Mouse (Mus musculus) 416B (cell line): Measurements from ENCODE around the gene Fto.

Experiments
- DNase-seq: peaks from one replicate; pipeline ENCODE4 v3.0.0; 2011; ENCODE audit warnings: low read depth

The Fto gene

GRCm38 (mm10) chr8:91615196-91615595, 301.9 kb downstream of the Fto start:
- DNase-seq = no peak

DNA sequence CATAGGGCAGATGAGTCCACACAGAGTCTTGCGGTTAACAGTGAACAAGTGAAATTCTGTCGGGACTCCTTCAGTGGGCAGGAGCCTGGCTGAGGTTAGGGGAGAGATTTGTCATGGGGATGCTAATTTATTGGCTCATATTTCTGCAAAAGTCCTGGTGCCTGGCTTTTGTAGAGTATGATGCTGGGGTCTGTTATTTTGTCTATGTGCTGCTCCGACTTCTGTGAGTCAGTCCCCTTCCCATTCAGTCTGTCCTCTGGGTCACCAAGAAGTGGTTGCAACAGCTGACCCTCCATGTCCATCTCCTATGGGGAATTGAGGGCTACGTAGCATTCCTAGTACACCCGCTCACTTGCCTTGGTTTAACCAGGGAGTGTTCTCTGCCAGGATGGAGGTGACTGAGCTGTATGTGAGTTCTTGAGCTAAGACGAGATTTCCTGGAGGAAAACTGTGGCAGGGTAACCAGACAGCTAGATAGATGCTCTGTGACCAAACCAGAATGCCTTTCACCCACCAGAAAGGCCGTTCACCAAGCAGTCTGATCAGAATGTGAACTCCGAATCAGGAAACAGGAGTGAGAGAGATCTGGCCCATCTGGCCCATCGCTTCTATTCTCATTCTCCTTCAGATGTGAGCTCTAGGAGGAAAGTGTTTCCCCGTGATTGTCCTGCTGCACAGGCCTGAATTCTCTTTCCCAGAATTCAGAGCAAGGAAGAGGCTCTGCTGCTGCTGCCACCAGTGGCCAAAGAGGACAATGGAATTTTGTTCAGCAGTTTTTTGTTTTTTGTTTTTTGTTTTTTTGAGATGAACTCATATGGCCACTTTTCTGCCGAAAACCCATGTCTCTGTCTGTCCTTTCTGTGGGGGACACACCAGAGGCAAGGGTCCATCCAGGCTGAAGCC, 302.7 kb downstream of the Fto start:
- no peak for DNase-seq

- no peak for DNase-seq
Observed at GRCm38 (mm10) chr8:91617772-91618171, 304.4 kb downstream of the Fto start.

GRCm38 (mm10) chr8:91622757-91623156, 309.4 kb downstream of the Fto start:
- DNase-seq = no peak

- DNase-seq = no peak
Observed at GRCm38 (mm10) chr8:91625686-91626558, 312.6 kb downstream of the Fto start.

DNA sequence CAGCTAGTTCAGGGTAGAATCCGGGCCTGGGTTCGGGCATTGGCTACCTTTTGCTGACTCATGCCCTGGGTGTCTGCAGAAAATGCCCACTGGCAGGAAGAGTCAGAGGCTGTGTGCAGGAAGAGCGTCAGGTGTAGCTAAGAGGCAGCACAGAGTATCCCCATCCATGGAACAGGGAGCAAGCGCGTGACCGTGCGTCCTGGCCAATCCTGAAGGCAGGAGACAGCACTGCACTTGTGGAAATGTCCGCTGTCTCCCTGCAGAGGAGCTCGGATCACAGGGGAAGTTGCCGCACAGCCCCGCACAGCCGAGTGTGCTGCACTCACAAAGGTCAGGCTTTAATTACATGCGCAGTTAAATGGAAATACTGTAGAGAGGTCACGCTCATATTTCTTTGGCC, 316.3 kb downstream of the Fto start:
- no peak for DNase-seq

- DNase-seq = no peak
Observed at GRCm38 (mm10) chr8:91630320-91631033, 317.2 kb downstream of the Fto start.

DNA sequence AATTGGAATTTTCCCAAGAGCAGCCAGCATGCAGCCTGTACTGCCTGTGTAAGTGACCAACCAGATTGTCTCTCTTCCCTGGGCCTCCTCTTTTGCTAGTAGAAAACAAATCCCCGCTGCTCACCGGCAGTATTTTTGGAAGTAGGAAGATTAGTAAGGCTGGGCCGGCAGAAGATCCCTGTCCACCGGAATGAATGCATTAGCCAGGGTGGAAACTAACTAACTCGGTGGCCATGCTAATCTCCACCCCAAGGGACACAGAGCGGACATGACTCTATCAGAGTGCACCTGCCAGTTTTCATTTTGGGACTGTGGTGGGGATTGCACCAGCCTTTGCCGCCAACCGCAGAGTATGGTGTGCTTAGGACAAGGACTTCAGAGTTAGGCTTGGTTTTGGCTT, 319.1 kb downstream of the Fto start:
- no peak for DNase-seq

DNA sequence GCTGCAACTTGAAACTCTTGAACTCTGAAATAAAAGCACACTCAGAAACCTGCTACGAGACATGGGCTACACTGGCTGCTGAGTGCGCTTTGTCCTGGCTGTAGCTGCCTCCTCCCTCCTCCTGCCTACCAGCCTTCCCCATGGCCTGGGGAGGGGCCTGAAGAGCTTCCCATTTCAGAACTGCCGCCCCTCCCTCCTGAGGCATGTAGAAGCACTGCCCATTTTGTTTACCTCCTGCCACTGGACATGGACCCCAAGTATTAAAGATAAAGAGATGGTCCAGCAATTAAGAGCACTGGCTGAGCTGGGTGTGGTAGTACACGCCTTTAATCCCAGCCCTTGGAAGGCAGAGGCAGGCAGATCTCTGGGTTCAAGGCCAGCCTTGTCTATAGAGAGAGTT, 322.1 kb downstream of the Fto start:
- no peak for DNase-seq

DNA sequence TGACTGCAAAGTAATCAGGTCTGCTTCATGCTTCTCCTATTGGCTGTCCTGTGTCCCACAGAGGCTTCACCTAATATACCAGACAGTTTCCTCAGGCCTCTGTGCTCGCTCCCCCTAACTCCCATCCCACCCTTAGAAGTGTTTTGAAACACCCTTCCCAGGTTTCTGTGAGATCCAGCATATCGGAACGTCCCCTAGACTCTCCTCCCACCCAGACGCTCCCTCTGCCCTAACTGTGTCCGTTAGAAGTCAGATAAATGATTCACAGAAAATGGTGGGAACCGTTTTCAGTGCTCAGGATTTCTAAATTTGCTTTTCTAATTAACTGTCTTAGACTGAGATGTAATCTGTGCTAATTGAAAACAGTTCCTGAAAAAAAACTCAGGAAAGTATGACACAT, 323.6 kb downstream of the Fto start:
- no peak for DNase-seq

DNA sequence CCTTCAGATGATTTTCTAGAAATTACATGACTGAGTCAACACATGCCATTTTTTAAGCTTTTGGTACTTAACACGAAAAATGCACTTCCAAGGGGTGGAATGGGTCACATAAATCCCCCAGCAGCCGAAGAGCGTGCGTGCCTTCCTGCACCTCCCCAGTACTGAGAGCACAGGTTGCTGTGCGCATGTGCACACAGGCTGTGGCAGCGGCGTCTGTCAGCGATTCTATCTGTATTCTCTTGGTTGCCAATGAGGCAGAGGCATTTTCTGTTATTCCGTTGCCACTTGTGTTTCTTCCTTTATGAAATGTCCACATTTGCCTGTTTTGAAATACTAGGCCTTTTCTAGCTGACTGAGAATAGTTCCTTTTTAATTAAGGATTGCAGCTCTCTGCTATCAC, 324.4 kb downstream of the Fto start:
- DNase-seq = no peak

- DNase-seq = no peak
Observed at GRCm38 (mm10) chr8:91638256-91638655, 324.9 kb downstream of the Fto start.

DNA sequence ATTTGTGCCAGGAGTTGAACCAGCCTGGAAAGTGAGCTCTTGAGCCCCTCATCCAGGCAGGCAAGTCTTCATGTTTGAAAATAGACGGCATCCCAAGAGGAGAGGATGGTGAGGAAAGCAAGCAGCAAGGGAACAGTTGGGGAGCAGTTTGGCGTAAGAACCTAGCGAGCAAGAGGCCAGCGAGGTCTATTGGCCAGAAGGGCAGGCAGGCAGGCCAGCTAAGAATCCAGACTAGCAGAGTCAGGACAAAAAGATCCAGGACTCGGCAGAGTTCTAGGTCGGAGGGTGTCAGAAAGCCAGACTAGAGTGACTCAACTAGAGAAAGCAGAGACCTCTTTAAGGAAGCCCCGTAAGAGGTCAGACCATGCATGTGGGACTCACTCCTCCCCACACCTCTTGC, 327.1 kb downstream of the Fto start:
- DNase-seq = no peak

DNA sequence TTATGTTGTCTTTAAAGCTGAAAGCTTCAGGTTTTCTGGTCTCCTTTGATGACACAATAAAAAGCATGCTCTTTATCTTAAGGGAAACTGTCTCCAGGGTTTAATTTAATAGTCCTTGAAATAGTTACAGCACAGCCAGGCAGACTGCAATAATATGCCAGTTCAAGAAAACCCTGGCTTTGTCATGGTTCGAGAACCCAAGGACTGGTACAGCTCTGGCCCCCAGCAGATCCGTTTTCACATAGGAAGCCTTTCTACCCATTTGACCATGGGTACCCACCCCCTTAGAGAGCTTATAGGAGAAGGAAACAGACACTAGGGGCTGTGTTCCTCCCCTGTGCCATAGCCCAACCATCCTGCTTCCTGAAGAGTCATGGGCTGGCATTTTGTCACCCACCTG, 332.2 kb downstream of the Fto start:
- DNase-seq = no peak

- no peak for DNase-seq
Observed at GRCm38 (mm10) chr8:91647959-91648358, 334.6 kb downstream of the Fto start.

DNA sequence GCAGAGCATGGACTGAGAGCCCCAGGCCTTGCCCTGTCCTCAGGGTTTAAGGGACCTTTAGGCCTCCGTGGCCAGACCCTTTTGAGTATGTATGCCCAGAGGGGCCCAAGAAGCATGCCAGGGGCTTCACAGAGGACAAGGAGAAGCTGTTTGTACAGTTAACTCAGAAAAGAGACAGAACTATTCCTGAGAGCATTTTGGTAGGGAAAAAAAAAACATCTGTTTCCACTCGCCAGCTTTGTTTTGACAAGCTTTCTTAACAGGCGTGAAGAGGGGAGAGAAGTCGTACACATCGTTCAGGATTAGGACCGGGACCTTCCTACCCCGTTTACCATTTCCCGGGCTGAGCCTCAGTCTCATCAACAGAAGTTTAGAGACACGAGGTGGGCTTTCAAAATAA, 335.5 kb downstream of the Fto start:
- no peak for DNase-seq

GRCm38 (mm10) chr8:91653561-91653960, 340.2 kb downstream of the Fto start:
- DNase-seq = no peak

- no peak for DNase-seq
Observed at GRCm38 (mm10) chr8:91657381-91657780, 344.1 kb downstream of the Fto start.

- no peak for DNase-seq
Observed at GRCm38 (mm10) chr8:91660879-91661278, 347.6 kb downstream of the Fto start.

DNA sequence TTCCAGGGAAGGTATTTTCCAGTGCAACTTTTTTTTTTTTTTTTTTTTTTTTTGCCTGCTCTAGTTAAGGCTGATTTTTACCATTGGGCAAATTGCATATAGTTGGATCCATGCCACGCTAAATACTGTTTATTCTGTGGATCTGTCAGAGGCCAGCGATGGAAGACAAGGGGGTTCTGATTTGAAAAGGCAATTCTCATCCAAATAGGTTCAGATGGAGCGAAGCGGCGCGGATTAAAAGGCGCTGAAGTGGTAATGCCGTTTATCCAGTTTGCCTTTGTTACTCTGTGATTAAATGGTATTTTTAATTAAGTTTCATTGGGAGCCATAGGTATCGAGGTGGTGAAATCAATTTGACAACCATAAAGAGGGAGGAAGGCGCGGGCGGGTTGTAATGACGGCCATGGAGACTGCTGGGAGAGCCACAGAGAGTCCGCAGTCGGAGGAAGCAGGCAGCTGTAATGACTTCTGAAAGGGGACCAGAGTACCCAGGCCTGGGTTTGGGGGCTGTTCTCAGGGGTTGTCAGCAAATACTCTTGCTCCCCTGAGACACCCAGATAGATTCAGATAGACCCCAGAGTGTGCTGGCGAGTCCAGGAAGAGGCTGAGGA, 356.2 kb downstream of the Fto start:
- DNase-seq = no peak

- no peak for DNase-seq
Observed at GRCm38 (mm10) chr8:91676928-91677327, 363.6 kb downstream of the Fto start.

DNA sequence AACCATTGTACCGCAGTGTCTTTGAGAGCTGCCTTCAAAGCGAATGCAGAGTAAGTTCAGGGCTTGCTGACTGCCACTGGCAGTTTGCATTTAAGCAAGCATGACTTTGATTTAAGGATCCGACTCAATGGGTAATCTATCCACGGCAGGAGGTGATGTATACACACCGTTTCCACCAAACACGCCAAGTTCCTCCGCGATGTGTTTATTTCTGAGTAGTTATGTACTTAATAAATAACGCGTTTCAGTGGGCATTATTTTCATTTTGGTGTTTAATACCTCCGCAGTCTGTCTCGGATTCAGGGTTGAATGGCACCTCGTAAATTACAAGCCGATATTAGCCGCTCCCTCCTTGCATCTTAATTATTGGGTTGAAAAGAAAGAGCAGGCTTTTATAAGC, 366.1 kb downstream of the Fto start:
- DNase-seq = no peak
